Mouse (Mus musculus): ENCODE results near the gene Ube2m.
A peak's percentile ranks its signal among the peaks of the same experiment; 100 is the strongest.

The Ube2m gene

DNA sequence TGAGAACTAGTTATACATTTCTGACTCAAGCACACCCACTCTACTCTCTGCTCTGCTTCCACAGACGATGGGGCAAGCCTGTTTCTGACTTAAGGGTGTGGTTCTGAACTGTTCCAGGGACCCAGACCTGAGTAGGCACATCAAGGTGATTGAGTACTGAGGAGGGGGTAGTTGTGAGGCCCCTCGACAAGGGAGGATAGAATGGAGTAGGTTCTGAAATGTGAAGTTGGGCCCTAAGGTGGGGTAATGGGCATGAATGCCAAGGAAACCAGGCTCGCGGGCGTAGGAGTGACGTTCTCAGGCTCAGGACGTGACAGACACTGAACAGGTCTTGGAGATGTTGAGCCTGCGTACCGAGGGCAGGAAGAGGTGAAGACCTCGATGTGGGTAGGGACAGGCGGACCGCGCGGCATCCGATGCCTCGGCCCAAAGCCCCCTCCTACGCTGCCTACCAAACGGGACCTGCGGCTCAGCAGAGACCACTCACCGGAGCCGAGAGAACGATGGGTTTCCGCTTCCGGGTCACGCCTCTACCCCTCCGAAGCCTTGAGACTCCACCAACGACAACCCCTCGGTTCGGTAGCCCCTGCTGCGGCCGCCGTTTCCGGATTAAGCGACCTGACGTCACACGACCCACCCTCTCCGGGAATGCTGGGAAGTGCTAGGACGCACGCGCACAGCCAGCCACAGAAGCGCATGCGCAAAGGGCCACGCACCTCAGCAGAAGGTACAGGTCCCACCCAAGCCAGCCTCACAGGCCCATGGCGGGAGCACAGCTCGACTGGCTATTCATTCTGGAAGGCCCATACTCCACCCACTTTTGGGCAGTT lies 3.7 kb downstream of the Ube2m start, which contains the start of gene Chmp2a:
Chmp2a (minus strand) TSS at position 660 of the 830 bp plus-strand sequence.
- peak; percentile 98 for DNase-seq (ENCODE audit: low spot score in 2 of 2)

DNA sequence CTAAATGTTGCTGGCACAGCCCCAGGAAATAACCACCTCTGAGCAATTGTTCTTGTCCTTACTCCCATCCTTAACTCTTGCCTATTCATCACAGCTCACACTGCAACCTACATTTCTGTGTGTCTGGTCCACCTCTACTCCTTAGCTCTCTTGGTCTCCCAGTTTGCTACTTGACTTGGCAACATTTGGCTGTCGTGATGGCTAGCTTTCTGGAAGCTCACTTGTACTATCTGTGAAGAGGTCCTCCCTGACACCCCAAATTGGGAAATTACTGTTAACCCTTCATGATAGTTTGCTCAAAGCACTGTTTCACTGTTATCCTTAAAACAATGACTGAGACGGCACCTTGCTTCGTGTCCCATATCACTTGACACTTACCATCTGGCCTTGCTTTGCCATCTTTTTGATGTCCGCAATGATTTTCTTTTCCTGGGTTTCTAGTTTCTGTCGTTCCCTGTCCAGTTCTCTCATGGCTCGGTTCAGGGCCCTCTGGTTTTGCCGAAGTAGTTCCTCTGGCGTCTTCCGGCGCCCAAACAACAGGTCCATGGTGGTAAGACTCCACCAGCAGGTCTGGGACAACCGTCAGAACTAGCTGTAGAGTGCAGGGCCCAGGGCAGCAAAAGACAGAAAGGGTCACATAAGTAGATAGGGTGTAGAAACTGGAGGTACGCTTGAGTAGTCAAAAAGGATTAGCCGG lies 4.5 kb downstream of the Ube2m start:
- no peak for DNase-seq (ENCODE audit: low spot score in 2 of 2)

GRCm38 (mm10) chr7:13032541-13032940 lies 5.5 kb downstream of the Ube2m start:
- no peak for DNase-seq (ENCODE audit: low spot score in 2 of 2)

DNA sequence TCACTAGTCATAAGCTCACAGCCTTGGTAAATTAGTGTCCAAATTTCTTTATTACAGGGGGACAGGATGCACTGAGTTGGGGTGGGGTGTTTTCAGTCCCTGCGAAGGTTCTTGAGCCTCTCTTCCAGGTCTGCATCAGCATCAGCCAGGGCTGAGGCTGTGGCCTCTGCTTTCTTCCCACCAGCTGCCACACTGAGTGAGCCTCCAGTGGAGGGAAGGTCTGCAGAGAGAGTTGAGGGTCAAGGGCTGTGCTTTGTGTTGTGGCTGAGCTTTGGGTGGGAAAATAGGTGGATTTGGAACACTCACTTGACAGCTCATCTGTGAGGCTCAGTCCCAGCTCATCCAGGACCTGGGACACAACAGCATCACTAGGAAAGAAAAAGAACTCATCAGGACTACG lies 6.1 kb downstream of the Ube2m start:
- DNase-seq (ENCODE audit: low spot score in 2 of 2) = no peak

GRCm38 (mm10) chr7:13031069-13031468 lies 7.0 kb downstream of the Ube2m start:
- DNase-seq (ENCODE audit: low spot score in 2 of 2) = no peak

DNA sequence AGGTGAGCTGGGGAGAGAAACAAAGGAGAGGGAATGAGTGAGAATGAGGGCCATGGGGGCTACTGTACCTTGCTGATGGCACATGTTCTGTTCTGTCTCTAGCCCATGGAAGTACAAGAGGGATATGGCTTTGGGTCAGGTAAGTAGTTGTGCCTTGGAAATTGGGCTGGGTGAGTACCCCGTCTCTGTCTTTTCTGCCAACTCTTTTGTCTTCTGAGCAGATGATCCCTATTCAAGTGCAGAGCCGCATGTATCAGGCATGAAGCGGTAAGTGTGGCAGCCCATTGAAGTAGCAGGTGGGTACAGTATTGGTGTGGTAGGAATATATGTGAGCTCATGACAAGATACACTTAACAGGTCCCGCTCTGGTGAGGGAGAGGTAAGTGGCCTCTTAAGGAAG lies 9.1 kb downstream of the Ube2m start:
- no peak for DNase-seq (ENCODE audit: low spot score in 2 of 2)

DNA sequence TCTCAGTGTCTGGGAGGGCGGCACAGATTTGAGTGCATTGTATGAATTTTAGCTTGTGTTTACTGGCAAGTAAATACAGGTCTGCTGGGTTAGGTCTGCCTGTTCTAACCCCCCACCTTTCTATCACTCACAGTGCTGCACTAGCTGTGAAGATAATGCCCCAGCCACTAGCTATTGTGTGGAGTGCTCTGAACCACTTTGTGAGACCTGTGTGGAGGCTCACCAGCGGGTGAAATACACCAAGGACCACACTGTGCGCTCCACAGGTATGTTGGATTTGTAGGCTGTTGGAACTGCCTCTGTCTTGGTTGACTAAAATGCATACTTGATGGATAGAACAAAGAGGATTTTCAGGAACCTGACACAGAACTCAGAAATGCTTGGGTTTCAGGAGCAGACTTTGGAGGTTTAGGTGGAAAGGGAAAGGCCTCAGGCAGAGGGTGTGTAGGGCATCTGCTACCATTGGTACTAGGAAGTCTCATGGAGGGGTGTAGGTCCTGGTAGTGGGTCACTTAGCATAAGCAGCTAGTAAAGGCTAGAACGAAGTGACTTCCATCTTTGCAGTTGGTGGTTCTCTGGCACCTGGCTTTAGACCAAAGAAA lies 12.5 kb downstream of the Ube2m start:
- DNase-seq (ENCODE audit: low spot score in 2 of 2) = no peak

DNA sequence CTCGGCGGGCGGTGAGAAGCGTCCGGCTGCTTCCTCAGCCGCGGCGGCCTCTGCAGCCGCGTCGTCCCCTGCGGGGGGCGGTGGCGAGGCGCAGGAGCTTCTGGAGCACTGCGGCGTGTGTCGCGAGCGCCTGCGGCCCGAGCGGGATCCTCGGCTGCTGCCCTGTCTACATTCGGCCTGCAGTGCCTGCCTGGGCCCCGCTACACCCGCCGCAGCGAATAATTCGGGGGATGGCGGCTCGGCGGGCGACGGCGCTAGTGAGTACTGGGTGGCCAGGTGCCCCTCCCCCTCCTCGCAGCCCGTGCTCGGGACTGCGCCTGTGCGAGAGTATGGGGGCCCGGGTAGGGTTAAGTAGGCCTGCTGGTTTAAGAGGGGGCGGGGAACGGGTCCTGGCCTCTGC lies 13.3 kb downstream of the Ube2m start:
- DNase-seq (ENCODE audit: low spot score in 2 of 2) = peak; percentile 74 to 84

GRCm38 (mm10) chr7:13023928-13024731 lies 13.9 kb downstream of the Ube2m start:
- peak; percentile 96 to 98 for DNase-seq (ENCODE audit: low spot score in 2 of 2)

DNA sequence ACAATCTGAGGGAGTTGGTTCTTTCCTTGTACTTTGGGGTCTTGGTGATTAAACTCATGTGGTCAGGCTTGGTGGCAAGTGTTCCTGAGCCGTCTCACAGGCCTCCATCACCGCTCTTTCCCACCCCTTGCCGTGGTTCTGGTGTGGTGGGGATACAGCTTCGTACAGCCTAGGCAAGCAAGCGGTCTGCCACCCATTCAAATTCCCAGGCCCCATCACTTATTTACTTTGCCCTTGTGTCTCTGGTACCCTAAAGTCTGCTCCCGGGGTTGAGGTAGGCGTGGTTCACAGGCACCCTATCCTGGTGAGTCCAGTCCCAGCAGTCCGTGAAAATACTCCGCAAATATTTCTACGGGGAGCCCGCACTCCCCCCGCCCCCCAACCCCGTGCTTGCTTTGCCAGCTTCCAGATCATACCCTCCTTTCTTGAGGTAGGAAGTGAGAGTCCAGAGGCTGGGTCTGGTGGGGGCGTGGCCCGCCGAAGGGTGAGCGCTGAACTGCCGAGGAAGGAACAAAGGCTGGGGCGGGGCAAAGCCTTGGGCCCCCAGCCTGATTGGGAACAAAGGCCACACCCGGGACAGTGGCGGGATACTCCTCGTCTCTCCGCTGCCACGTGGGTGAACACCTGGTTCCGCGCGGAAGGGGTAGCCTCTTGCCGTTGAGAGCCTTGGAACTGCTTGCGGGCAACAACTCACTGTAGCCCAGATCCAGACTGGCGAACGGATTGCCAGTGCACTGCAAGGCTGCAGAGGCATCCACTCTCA lies 15.1 kb downstream of the Ube2m start:
- no peak for DNase-seq (ENCODE audit: low spot score in 2 of 2)

DNA sequence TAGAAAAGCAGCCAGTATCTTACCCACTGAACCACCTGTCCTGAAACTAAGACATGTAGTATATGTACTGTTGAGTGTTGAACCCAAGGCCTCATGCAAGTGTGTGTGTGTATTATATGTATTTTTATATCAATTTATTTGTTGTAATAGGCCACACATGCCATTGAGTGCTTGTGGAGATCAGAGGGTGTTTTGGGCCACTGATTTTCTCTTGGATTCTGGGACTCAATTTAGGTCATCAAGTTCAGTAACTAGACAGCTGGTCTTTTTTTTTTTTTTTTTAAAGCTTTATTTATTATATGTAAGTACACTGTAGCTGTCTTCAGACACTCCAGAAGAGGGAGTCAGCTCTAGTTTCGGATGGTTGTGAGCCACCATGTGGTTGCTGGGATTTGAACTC lies 22.9 kb downstream of the Ube2m start:
- DNase-seq (ENCODE audit: low spot score in 2 of 2) = no peak

DNA sequence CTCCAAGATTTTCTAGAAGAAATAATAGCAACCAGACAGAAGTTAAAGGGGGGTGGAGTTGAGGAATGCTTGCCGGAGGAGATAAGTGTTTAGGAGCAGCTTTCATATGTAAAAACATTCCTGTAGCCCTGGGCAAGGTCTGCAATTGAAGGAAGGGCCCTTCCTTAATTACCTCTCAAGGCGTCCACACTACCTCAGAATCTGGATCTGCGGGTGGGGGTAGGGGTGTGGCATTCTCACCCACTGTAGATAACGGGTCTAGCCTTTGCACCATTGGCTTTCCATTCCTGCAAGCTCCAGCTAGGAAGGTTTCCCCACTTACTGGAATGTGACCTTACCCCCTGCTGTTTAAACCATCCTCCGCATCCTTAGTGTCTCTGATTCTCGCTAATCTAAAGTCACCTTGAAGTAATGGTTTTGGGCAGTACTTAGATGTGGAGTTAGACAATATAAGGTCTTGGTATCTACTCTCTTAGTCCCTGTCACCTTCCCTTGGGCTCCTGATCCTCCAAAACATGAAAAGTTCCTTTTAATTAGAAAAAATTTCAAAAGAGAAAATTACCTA lies 23.7 kb downstream of the Ube2m start:
- DNase-seq (ENCODE audit: low spot score in 2 of 2) = no peak

DNA sequence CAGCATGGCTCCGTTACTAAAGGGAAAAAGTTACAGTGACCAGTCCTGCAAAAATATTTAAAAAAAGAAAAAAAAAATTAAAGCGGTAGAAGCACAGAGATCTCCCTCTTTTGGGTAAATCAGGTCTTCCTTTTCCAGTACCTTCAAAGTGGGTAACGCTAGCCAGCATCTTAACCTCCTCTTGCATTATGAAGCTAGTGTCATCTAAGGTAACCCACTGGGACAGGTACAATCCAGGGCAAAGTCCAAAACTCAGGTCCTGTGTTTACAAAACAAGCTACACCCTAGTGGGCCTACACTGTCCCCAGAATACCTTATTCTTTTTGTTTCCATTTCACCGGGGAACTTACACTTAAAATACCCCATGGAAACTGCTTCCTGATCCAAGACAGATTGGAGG lies 24.4 kb downstream of the Ube2m start:
- DNase-seq (ENCODE audit: low spot score in 2 of 2) = no peak

- no peak for DNase-seq (ENCODE audit: low spot score in 2 of 2)
Measured at GRCm38 (mm10) chr7:13010005-13010908, 27.8 kb downstream of the Ube2m start, which contains the start of gene Zbtb45. Gene Zbtb45, minus strand, starts transcription at chr7:13010034.

DNA sequence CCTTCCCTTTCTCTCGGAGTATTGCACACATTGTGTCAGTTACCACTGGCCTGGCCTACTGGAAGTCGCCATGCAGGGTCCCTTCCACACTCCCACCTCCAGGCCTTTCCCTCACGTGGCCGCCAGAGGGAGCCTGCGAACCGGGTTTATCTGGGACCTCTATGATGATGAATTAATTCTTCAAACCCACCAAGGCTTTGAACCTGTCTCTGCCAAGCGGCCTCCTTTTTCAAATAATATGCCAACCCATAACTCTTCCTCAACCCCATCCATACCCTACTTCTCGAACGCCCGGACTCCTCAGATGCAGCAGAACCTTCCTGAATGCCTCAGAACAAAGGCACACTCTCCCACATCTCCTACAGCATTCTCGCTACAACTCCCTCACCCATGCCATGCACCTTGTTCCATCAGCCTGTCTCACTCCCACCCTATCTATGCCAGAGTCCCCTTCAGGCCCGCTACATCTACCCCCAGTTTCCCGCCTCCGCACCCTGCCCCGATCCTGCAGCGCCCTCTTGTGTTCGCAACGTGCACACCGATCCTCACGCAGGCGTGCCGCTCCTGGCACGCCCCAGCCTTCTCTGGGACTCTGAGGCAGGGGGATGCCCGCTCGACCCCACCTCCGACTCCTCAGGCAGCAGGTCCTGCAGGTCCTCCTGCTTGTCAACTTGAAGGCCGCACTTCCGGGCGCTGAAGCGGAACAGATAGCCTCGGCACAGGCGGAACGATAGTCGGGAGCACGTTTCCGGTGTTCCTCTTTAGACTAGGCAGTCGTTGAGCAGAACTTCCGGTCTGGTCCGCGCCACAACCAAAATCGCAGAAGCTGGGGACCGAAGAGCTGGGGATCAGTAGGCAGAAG lies 28.7 kb downstream of the Ube2m start:
- DNase-seq (ENCODE audit: low spot score in 2 of 2) = peak; percentile 94 to 96

DNA sequence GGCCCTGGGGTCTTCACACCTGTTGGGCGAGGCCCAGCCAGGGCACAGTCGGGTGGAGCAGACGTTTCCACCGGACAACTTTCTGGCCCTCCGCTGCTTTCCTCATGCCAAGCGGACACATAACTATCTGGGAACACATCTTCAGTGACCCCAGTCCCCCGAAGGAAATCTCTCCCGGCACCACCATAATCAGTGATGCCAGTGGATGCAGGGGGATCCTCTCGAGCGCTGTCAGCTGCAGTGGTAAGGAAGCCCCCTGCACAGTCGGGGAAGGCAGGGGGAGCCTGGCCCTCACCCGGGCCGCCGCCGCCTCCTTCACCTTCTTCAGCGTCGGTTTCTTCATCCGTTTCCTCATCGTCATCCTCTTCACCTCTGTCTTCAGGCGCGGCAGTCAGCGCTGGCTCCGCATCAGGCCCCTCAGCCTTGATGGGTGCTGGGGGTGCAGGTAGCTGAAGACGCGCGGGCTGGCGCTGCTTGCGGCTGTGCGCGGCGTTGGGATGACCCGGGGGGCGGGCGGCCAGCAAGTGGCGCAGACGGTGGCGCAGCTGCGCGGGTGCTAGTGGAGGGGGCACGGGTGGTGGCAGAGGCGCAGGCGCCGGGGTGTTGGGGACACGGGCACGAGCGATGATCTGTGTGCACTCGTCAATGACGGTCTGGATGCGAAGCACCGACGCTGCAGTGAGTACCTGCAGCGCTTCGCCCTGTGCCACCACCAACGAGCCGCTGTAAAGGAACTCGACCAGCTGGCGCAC lies 30.6 kb downstream of the Ube2m start:
- DNase-seq (ENCODE audit: low spot score in 2 of 2) = no peak

GRCm38 (mm10) chr7:13006531-13006930 lies 31.5 kb downstream of the Ube2m start:
- no peak for DNase-seq (ENCODE audit: low spot score in 2 of 2)

DNA sequence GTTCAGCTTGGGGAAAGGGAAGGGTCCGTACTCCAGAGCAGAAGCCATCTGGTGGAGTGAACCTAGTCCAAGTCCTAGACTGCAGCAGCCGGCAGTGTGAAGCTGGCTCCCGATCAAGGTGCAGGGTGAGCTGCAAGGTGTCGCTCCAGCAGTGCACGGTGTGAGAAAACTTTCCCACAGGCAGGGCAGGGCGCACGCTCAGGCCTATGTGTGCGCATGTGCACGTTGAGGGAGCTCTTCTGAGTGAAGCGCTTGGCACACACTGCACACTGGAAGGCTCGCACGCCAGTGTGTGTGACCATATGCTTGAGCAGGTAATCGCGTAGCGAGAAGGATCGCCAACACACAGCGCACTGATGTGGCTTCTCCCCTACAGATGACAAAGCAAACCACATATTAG lies 32.1 kb downstream of the Ube2m start:
- no peak for DNase-seq (ENCODE audit: low spot score in 2 of 2)
